Mouse (Mus musculus) neural tube, embryonic 13.5 days (tissue): ENCODE measurements around the gene Vmn1r5. TPM values are rescaled to one million over a fixed set of nuclear protein-coding genes. Genes with fewer than 3 reads are reported as not detected.
"Not testable (repeated sequence)": the region's sequence is repeated elsewhere in the genome, so short reads cannot be mapped to it uniquely, and the experiment has no call there.

Experiments used
- ATAC-seq: fragments of 200-750 bp; cut with Nextera tagmentation; 2 replicates; pipeline ENCODE4 v1.8.0; 2017; ENCODE audit warnings: low read depth, mild to moderate bottlenecking, moderate TSS enrichment, moderate library complexity
- H3K27ac ChIP-seq: fragments of 300-500 bp; sonication (generic); replicated peaks from 2 replicates; pipeline ENCODE4 v1.5.1; 2015; ENCODE audit warnings: moderate library complexity, mild to moderate bottlenecking, inconsistent platforms
- H3K27me3 ChIP-seq: fragments of 300-500 bp; sonication (generic); 2 replicates; pipeline ENCODE4 v1.6.1; 2015; ENCODE audit warnings: mild to moderate bottlenecking, inconsistent platforms
- H3K36me3 ChIP-seq: fragments of 300-500 bp; sonication (generic); 2 replicates; pipeline ENCODE4 v1.6.1; 2015; ENCODE audit warnings: mild to moderate bottlenecking, inconsistent platforms
- H3K4me1 ChIP-seq: fragments of 300-500 bp; sonication (generic); replicated peaks from 2 replicates; pipeline ENCODE4 v1.6.1; 2015; ENCODE audit warnings: inconsistent platforms
- H3K4me2 ChIP-seq: fragments of 300-500 bp; sonication (generic); 2 replicates; pipeline ENCODE4 v1.6.1; 2015; ENCODE audit warnings: inconsistent platforms, mild to moderate bottlenecking, moderate library complexity
- H3K4me3 ChIP-seq: fragments of 300-500 bp; sonication (generic); 2 replicates; pipeline ENCODE4 v1.5.1; 2015; ENCODE audit warnings: mild to moderate bottlenecking, inconsistent platforms
- H3K9ac ChIP-seq: fragments of 300-500 bp; sonication (generic); 2 replicates; pipeline ENCODE4 v1.6.1; 2015; ENCODE audit warnings: moderate library complexity, mild to moderate bottlenecking, inconsistent platforms
- H3K9me3 ChIP-seq: fragments of 300-500 bp; sonication (generic); 2 replicates; pipeline ENCODE4 v1.6.1; 2016; ENCODE audit warnings: inconsistent platforms
- WGBS: fragments of 180-500 bp; shearing (Covaris S2); methylation state at CpG from one replicate; pipeline ENCODE4 v1.1.7; 2015; 5-methylcytosine and 5-hydroxymethylcytosine counted together
- polyA plus RNA-seq: library from polyadenylated mRNA; unstranded; fragments of >200 nt; fragmentation: Nextera tagmentation; extraction: Ambion mirVana; gene quantifications from 2 replicates; pipeline ENCODE4 v1.2.1, GENCODE M21; 2015

Vmn1r5 gene
- polyA plus RNA-seq = not detected in 2 replicates

DNA sequence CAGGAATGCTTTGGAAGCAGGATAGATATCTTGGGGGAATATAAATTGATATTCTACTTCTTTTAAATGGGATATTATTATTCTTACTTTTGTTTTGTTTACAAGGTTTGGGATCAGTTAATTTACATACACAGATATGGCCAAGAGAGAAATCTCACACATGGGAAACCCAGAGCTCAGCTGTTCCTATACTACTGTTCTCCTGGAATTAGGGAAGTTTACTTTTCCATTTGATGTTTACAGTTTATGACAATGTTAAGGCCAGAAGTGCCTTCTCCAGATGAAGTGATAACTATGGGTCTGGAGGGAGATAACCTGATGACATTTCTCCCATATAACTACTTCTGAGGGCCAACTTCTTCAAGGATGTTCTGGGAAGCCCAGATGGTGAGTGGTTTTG, at the start of gene Vmn1r5:
Gene Vmn1r5 (plus strand): TSS at position 301 of the 400 bp plus-strand sequence.
- H3K9me3 ChIP-seq = no peaks in the 10 kb centered on the region
- H3K27ac ChIP-seq = no peak within 1 kb of the TSS
- no peak for ATAC-seq
- H3K4me1 ChIP-seq = no peaks in the 10 kb centered on the region
- H3K36me3 ChIP-seq = no peaks in the 10 kb centered on the region
- no peak within 1 kb of the TSS for H3K4me2 ChIP-seq
- no peaks in the 10 kb centered on the region for H3K27me3 ChIP-seq
- no peak within 1 kb of the TSS for H3K9ac ChIP-seq
- no peak within 1 kb of the TSS for H3K4me3 ChIP-seq

DNA sequence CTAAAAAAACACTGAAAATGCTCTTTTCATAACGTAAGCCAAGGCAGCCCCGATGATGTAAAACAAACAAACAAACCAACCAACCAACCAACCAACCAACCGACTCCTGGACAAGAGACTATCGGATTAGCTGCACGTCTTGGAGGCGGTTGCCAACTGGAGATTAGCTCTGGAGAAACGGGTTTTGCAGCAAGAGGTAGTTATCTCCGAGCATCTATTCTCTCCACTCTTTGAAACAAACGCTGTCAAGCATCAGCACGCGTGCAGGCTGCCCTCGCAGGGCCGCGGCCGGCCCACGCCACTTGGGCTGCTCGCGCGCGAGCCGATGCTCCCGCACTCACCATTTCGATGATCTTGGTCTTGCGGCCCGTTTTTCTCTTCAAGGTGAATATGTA, 46.7 kb upstream of the Vmn1r5 start:
- WGBS = under 1% methylated on average over 25 of the region's 25 CpGs
- Histone ChIP-seq H3K4me3 (peak overlapping the region; percentile 70), H3K9ac (peak overlapping the region; percentile 78), H3K9me3 (0 out of 2 replicates have a peak, but pooled peaks cover 3% of the 10 kb centered on the region), H3K4me2 (peak overlapping the region; percentile 61), H3K27ac (peak overlapping the region; percentile 90), H3K4me1 (peaks cover 19% of the 10 kb centered on the region), H3K27me3 (0 out of 2 replicates have a peak, but pooled peaks cover 6% of the 10 kb centered on the region), H3K36me3 (no peaks in the 10 kb centered on the region)
- no peak; the same call in 1 of the 2 replicates for ATAC-seq

DNA sequence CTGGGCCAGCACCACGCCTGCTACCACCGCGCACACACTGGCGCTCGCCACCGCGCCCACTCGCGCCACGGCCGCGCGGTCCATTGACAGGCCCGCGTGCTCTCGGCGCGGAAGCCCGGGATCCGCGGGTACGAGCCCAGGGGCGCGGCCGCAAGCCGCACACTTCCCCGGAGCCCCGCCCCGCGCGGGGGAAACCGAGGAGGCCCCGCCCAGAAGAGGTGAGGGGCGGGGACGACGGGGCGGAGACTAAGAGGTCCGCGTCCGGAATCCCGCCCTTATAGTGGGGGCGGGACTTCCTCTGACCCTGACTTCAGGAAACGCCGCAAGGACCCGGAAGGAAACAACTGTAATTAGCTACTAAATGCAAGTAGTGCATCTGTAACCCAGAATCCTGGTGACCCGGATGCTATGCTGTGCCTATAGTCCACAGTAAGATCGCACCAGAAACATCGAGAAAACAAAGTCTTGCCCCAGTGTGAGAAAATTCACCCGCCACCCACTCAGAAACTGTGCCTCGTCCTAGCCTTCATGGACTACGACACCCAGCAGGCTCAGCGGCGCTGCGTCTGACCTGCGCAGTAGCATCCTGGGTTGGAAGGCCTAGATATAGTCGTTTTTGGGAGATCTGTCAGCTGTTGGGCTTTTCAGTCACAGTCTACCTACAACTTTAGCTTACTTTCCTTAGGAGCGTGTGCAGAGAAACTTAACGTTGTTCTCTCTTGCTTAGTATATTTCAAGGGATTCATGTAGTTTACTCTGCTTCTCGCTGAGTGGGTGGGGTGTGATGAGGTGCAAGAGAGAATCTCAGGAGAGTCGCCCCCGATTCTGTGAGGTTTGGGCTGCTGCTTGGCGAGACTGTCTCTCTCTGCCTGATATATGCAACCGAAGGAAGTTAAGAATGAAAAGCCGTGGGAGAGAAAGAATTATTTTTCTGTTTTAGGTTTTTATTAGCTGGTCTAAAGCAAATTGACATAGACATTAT, 46.1 kb upstream of the Vmn1r5 start, which contains the start of the genes Nt5c3 and Vmn1r4:
Gene Nt5c3 (minus strand): TSS at position 207 of the 982 bp plus-strand sequence.
Gene Vmn1r4 (plus strand): TSS at position 290 of the 982 bp plus-strand sequence.
- ATAC-seq = peak; percentile 98
- Histone ChIP-seq H3K27ac (peak within 1 kb of the TSS; percentile 90), H3K4me1 (peaks cover 19% of the 10 kb centered on the region), H3K36me3 (no peaks in the 10 kb centered on the region), H3K4me3 (peak within 1 kb of the TSS; percentile 70), H3K4me2 (peak within 1 kb of the TSS; percentile 61), H3K9ac (peak within 1 kb of the TSS; percentile 78), H3K27me3 (0 out of 2 replicates have a peak, but pooled peaks cover 6% of the 10 kb centered on the region), H3K9me3 (0 out of 2 replicates have a peak, but pooled peaks cover 3% of the 10 kb centered on the region)
- WGBS = 3% methylated on average over 64 of the region's 64 CpGs

DNA sequence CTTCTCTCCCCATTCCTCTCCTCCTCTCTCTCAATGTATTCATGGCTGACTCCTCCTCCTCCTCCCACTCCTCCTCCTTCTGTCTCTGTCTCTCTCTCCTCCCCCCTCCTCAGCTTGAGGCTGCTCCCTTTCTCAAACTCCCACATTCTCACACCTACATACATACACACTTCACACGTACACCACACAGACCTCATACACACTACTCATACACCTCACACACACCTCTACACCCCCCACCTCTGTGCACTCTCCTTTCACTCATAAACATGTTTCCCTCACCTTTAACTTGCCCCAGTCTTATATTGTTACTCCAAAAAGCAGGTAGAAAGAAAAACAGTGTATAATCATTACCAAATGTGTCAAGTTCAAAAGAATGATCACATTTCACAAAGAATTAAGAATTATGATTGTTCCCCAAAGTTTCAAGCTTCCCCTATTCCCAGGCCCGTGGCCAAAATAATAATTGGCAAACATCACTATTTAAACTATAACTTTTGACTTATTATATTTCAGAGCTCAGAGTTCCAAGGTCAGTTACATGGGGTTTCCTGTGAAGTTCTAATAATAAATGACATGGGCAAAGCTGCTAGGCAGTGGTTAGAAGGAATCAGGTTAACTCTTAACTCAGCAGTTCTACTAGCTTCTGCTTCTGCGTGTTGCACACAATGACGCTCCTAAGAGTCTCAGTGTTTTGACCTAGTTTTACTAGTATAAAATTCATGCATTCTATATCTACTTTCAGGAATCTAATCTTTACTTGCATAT, 38.2 kb upstream of the Vmn1r5 start:
- Histone ChIP-seq H3K27me3 (no peaks in the 10 kb centered on the region), H3K4me1 (no peaks in the 10 kb centered on the region), H3K4me3 (no peak overlapping the region), H3K9me3 (no peaks in the 10 kb centered on the region), H3K36me3 (no peaks in the 10 kb centered on the region), H3K4me2 (no peak overlapping the region), H3K9ac (no peak overlapping the region), H3K27ac (no peak overlapping the region)
- no peak for ATAC-seq
- 74% methylated on average over 4 of the region's 4 CpGs for WGBS

DNA sequence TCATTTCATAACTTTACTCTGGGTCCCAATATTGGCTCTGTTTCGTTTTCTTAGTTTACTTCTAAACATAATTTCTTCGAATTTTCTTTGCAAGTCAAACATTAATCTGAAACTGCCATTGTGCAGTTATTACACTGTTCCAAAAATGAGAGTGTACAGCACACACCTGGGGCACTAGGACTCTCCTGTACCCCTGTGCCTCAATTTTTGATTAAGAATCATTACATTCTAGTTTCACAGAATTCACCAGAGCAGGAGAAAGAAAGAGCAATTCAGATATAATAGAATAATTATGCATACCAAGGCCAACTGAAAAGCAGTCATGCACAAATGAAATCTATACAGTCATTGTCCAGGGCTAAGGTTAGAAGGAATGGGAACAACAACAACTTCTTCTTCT, 37.6 kb upstream of the Vmn1r5 start:
- no peak overlapping the region for H3K4me3 ChIP-seq
- 69% methylated on average over 2 of the region's 2 CpGs for WGBS
- H3K4me2 ChIP-seq = no peak overlapping the region
- no peaks in the 10 kb centered on the region for H3K9me3 ChIP-seq
- no peak overlapping the region for H3K27ac ChIP-seq
- no peak for ATAC-seq
- no peaks in the 10 kb centered on the region for H3K36me3 ChIP-seq
- no peaks in the 10 kb centered on the region for H3K27me3 ChIP-seq
- H3K4me1 ChIP-seq = no peaks in the 10 kb centered on the region
- H3K9ac ChIP-seq = no peak overlapping the region

DNA sequence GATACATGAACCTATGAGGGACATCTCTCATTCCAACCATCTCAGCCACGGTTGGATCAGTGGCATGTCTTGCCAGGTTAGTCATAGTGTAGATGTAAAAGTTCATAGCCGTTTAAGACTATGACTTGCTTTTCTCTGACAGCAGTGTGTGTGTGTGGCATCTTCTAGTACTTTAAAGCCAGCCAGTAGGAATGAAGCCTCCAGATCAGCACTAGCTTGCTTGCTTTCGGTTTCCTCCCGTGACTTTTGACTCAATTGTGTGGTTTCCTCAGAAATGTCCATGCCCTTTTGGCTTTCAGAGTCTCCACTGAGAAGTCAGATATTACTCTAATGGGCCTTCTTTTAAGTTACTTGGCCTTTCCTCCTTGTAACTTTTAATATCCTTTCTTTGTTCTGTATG, 35.7 kb upstream of the Vmn1r5 start:
- WGBS = 89% methylated on average over 4 of the region's 4 CpGs
- Histone ChIP-seq H3K4me1 (no peaks in the 10 kb centered on the region), H3K9ac (no peak overlapping the region), H3K4me3 (no peak overlapping the region), H3K27me3 (no peaks in the 10 kb centered on the region), H3K36me3 (no peaks in the 10 kb centered on the region), H3K9me3 (no peaks in the 10 kb centered on the region), H3K27ac (no peak overlapping the region), H3K4me2 (no peak overlapping the region)
- ATAC-seq = no peak

DNA sequence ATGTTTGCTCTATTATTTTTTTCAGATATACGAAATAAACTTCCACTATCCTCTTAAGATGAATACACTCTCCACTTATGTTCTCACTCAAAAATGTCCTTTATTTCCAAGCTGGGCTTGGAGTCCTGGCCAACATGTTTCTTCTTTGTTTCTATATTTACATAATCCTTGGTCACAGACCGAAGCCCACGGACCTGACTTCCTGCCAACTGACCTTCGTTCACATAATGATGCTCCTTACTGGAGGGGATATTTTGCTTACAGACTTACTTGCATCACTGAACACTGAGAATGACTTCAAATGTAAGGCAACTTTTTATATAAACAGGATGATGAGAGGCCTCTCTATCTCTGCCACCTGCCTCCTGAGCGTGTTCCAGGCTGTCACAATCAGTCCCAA, 13.6 kb upstream of the Vmn1r5 start:
- H3K36me3 ChIP-seq = no peaks in the 10 kb centered on the region
- no peak overlapping the region for H3K9ac ChIP-seq
- 83% methylated on average over 5 of the region's 5 CpGs for WGBS
- ATAC-seq = no peak
- H3K4me2 ChIP-seq = no peak overlapping the region
- no peaks in the 10 kb centered on the region for H3K27me3 ChIP-seq
- no peak overlapping the region for H3K4me3 ChIP-seq
- H3K27ac ChIP-seq = no peak overlapping the region
- no peaks in the 10 kb centered on the region for H3K4me1 ChIP-seq
- no peaks in the 10 kb centered on the region for H3K9me3 ChIP-seq

DNA sequence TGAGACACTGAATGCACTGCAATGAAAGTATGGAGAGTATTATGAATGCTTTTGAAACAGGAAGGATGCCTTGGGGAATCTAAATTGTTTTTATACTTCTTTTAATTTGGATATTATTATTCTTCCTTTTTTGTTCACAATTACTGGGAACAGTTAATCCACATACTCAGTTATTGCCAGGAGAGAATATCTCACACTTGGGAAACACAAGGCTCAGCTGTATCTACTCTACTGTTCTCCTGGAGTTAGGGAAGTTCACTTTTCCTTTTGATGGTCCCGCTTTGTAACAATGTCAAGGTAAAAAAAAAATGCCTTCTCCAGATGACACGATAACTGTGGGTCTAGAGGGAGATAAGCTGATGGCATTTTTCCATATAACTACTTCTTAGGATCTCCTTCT, 26.9 kb downstream of the Vmn1r5 start, which contains the start of gene Vmn1r6:
Gene Vmn1r6 (plus strand): TSS at position 301 of the 400 bp plus-strand sequence.
- H3K9ac ChIP-seq = no peak within 1 kb of the TSS
- WGBS = 87% methylated on average over 2 of the region's 2 CpGs
- H3K4me1 ChIP-seq = no peaks in the 10 kb centered on the region
- no peaks in the 10 kb centered on the region for H3K27me3 ChIP-seq
- no peaks in the 10 kb centered on the region for H3K9me3 ChIP-seq
- no peaks in the 10 kb centered on the region for H3K36me3 ChIP-seq
- no peak within 1 kb of the TSS for H3K4me2 ChIP-seq
- no peak within 1 kb of the TSS for H3K4me3 ChIP-seq
- H3K27ac ChIP-seq = no peak within 1 kb of the TSS
- ATAC-seq = no peak

DNA sequence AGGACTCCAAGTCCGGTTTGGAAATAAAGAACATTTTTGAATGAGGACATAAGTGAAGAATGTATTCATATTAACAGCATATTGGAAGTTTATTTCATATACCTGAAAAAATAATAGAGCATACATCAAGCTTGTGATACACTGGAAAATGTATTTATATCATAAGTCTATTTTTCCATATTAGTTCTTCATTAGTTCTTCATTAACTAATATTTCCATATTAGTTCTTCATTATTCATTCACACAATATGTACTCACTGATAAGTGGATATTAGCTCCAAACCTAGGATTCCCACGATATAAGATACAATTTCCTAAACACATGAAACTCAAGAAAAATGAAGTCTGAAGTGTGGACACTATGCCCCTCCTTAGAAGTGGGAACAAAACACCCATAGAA, 55.2 kb downstream of the Vmn1r5 start, which contains the start of gene Vmn1r7:
Gene Vmn1r7 (minus strand): TSS at position 101 of the 400 bp plus-strand sequence.
- not testable (repeated sequence) for H3K4me2 ChIP-seq, H3K9ac ChIP-seq, H3K36me3 ChIP-seq, H3K9me3 ChIP-seq, H3K4me1 ChIP-seq, H3K4me3 ChIP-seq, ATAC-seq, H3K27ac ChIP-seq, H3K27me3 ChIP-seq
- 83% methylated on average over 2 of the region's 2 CpGs for WGBS

DNA sequence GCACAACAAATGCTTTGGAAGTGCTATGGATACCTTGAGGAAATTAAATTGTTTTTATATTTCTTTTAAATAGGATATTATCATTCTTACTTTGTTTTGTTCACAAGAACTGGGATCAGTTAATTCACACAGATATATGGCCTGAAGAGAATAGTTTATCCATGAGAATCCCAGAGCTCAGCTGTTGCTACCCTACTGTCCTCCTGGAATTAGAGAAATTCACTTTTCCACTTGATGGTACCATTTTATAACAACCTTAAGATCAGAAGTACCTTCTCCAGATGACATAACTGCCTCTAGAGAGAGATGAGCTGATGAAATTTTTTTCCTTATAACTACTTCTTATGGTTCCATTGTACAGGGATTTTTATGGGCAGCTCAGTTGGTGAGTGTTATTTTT, 61.9 kb downstream of the Vmn1r5 start, which contains the start of gene Vmn1r8:
Gene Vmn1r8 (plus strand): TSS at position 301 of the 400 bp plus-strand sequence.
- Histone ChIP-seq H3K4me3 (no peak within 1 kb of the TSS), H3K27me3 (no peaks in the 10 kb centered on the region), H3K9me3 (no peaks in the 10 kb centered on the region), H3K9ac (no peak within 1 kb of the TSS), H3K27ac (no peak within 1 kb of the TSS), H3K4me2 (no peak within 1 kb of the TSS), H3K36me3 (no peaks in the 10 kb centered on the region), H3K4me1 (no peaks in the 10 kb centered on the region)
- ATAC-seq = no peak

DNA sequence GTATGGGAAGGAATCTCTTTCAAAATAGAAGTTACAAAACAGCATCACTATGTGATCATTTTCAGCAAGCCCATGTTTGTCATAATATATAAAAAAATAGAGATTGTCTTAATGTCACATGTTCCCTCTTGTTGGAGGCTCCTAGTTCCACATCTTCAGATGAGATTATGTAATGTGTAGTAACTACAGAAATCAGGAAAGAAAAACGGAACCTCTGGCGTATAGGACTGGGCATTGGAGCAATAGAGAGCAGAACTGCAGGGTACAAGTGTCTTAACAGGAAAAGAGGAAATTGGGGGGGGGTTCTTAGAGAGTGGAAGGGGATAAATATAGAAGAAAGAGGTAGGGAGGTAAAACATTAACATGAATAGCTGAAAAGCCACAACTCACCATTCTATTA, 64.6 kb downstream of the Vmn1r5 start:
- 82% methylated on average over 2 of the region's 2 CpGs for WGBS
- no peak overlapping the region for H3K9ac ChIP-seq
- no peak overlapping the region for H3K4me3 ChIP-seq
- no peaks in the 10 kb centered on the region for H3K27me3 ChIP-seq
- H3K4me2 ChIP-seq = no peak overlapping the region
- no peaks in the 10 kb centered on the region for H3K4me1 ChIP-seq
- no peak for ATAC-seq
- H3K9me3 ChIP-seq = no peaks in the 10 kb centered on the region
- H3K27ac ChIP-seq = no peak overlapping the region
- H3K36me3 ChIP-seq = no peaks in the 10 kb centered on the region
